Mouse (Mus musculus): ENCODE data around the gene Gm20388.

DNA sequence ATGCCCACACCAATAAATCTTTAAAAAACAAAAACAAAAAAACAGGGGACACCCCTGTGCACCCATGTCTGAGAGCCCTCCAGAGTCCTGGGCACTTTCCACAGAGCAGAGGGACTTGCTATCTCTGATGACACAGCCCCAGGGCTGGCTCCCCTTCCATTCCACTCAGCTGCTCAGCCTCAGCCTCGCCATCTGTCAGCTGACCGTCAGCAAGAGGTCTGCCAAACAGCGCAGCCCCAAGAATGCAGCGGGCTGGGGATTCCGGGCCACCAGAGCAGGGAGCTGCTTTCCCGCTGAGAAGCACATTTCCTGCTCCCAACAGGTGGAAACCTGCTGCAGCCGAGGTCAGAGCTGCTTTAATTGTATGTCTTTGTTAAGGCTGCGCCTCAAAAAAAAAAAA is 1464.1 kb downstream of the Gm20388 start:
- TF ChIP-seq CTCF (IDR thresholded peaks at IDR 0.05; ENCODE audit: borderline replicate concordance, insufficient read depth, low read depth, low read length) = no peak
- TF ChIP-seq POLR2A (IDR thresholded peaks at IDR 0.05; ENCODE audit: borderline replicate concordance, insufficient read depth, low read length) = no peak
